Mouse (Mus musculus): ENCODE data around the gene Olfr6. TPM values are rescaled to one million over a fixed set of nuclear protein-coding genes. Genes with fewer than 3 reads are reported as not detected.

Gene Olfr6
- polyA plus RNA-seq (2014; fragmentation: Illumina TruSeq; extraction: RNeasy Lipid Tissue Mini Kit (QIAGEN cat#74804); ENCODE audit: low read depth, low replicate concordance), result not detected

GRCm38 (mm10) chr7:106963837-106964236, at the start of gene Olfr6:
Olfr6 (minus strand) TSS chr7:106963937.

GRCm38 (mm10) chr7:107005972-107006371, 42.2 kb upstream of the Olfr6 start, which contains the start of gene Olfr2:
Olfr2 (minus strand) TSS chr7:107006072.

GRCm38 (mm10) chr7:106975353-106975752, 11.6 kb upstream of the Olfr6 start, which contains the start of gene Olfr711:
Olfr711 (minus strand) TSS chr7:106975453.

DNA sequence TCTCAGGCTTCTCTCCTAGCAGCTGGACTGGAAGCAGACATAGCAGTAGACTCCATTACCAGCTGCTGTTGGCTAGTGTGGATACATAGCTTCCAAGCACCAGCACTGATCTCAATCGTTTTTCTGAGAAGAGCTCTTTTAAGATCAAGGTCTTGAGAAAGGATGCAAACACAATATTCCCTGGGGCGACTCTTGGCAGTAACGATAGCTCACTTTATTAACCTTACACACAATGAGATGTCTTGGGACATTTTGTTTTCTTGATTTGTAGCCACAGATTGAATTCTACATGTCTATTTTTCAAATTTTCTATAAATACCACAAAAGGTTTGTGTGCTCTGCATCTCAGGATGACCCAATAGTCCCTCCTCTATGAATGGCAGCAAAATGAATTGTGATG, 15.5 kb downstream of the Olfr6 start, which contains the start of gene Olfr710:
Gene Olfr710 (minus strand): TSS at position 101 of the 400 bp plus-strand sequence.

GRCm38 (mm10) chr7:106932119-106932518, 31.6 kb downstream of the Olfr6 start, which contains the start of gene Olfr709-ps1:
Olfr709-ps1 (minus strand) TSS chr7:106932219.

GRCm38 (mm10) chr7:106907676-106908075, 56.1 kb downstream of the Olfr6 start, which contains the start of gene Olfr1532-ps1:
Olfr1532-ps1 (plus strand) TSS chr7:106908001.

Other genes with a start within 250 kb of the Olfr6 start
- gene Olfr695, start 247.5 kb downstream of the Olfr6 start, polyA plus RNA-seq (2014; fragmentation: Illumina TruSeq; extraction: RNeasy Lipid Tissue Mini Kit (QIAGEN cat#74804); ENCODE audit: low read depth, low replicate concordance), result not detected
- not detected for gene Olfr697, start 221.5 kb downstream of the Olfr6 start, polyA plus RNA-seq (2014; fragmentation: Illumina TruSeq; extraction: RNeasy Lipid Tissue Mini Kit (QIAGEN cat#74804); ENCODE audit: low read depth, low replicate concordance)
- not detected for gene Olfr698, start 208.5 kb downstream of the Olfr6 start, polyA plus RNA-seq (2014; fragmentation: Illumina TruSeq; extraction: RNeasy Lipid Tissue Mini Kit (QIAGEN cat#74804); ENCODE audit: low read depth, low replicate concordance)
- gene Olfr699, start 170.7 kb downstream of the Olfr6 start, polyA plus RNA-seq (2014; fragmentation: Illumina TruSeq; extraction: RNeasy Lipid Tissue Mini Kit (QIAGEN cat#74804); ENCODE audit: low read depth, low replicate concordance), result not detected
- gene Olfr700, start 155.1 kb downstream of the Olfr6 start, polyA plus RNA-seq (2014; fragmentation: Illumina TruSeq; extraction: RNeasy Lipid Tissue Mini Kit (QIAGEN cat#74804); ENCODE audit: low read depth, low replicate concordance), result not detected
- 0.55 TPM for gene Olfr701, start 149.8 kb downstream of the Olfr6 start, polyA plus RNA-seq (2014; fragmentation: Illumina TruSeq; extraction: RNeasy Lipid Tissue Mini Kit (QIAGEN cat#74804); ENCODE audit: low read depth, low replicate concordance)
- gene Olfr702, start 130.0 kb downstream of the Olfr6 start, polyA plus RNA-seq (2014; fragmentation: Illumina TruSeq; extraction: RNeasy Lipid Tissue Mini Kit (QIAGEN cat#74804); ENCODE audit: low read depth, low replicate concordance), result not detected
- gene Olfr703, start 120.6 kb downstream of the Olfr6 start, polyA plus RNA-seq (2014; fragmentation: Illumina TruSeq; extraction: RNeasy Lipid Tissue Mini Kit (QIAGEN cat#74804); ENCODE audit: low read depth, low replicate concordance), result not detected
- gene Olfr704, start 100.8 kb downstream of the Olfr6 start, polyA plus RNA-seq (2014; fragmentation: Illumina TruSeq; extraction: RNeasy Lipid Tissue Mini Kit (QIAGEN cat#74804); ENCODE audit: low read depth, low replicate concordance), result not detected
- gene Olfr705, start 87.0 kb downstream of the Olfr6 start, polyA plus RNA-seq (2014; fragmentation: Illumina TruSeq; extraction: RNeasy Lipid Tissue Mini Kit (QIAGEN cat#74804); ENCODE audit: low read depth, low replicate concordance), result not detected
- not detected for gene Olfr706, start 75.8 kb downstream of the Olfr6 start, polyA plus RNA-seq (2014; fragmentation: Illumina TruSeq; extraction: RNeasy Lipid Tissue Mini Kit (QIAGEN cat#74804); ENCODE audit: low read depth, low replicate concordance)
- not detected for gene Olfr707, start 62.7 kb downstream of the Olfr6 start, polyA plus RNA-seq (2014; fragmentation: Illumina TruSeq; extraction: RNeasy Lipid Tissue Mini Kit (QIAGEN cat#74804); ENCODE audit: low read depth, low replicate concordance)
- gene Olfr1532-ps1, start 55.9 kb downstream of the Olfr6 start, polyA plus RNA-seq (2014; fragmentation: Illumina TruSeq; extraction: RNeasy Lipid Tissue Mini Kit (QIAGEN cat#74804); ENCODE audit: low read depth, low replicate concordance), result not detected
- gene Olfr709-ps1, start 31.7 kb downstream of the Olfr6 start, polyA plus RNA-seq (2014; fragmentation: Illumina TruSeq; extraction: RNeasy Lipid Tissue Mini Kit (QIAGEN cat#74804); ENCODE audit: low read depth, low replicate concordance), result not detected
- gene Olfr710, start 15.6 kb downstream of the Olfr6 start, polyA plus RNA-seq (2014; fragmentation: Illumina TruSeq; extraction: RNeasy Lipid Tissue Mini Kit (QIAGEN cat#74804); ENCODE audit: low read depth, low replicate concordance), result not detected
- not detected for gene Olfr711, start 11.5 kb upstream of the Olfr6 start, polyA plus RNA-seq (2014; fragmentation: Illumina TruSeq; extraction: RNeasy Lipid Tissue Mini Kit (QIAGEN cat#74804); ENCODE audit: low read depth, low replicate concordance)
- not detected for gene Olfr2, start 42.1 kb upstream of the Olfr6 start, polyA plus RNA-seq (2014; fragmentation: Illumina TruSeq; extraction: RNeasy Lipid Tissue Mini Kit (QIAGEN cat#74804); ENCODE audit: low read depth, low replicate concordance)
- gene Olfr713, start 67.2 kb upstream of the Olfr6 start, polyA plus RNA-seq (2014; fragmentation: Illumina TruSeq; extraction: RNeasy Lipid Tissue Mini Kit (QIAGEN cat#74804); ENCODE audit: low read depth, low replicate concordance), result not detected
- not detected for gene Olfr714, start 107.0 kb upstream of the Olfr6 start, polyA plus RNA-seq (2014; fragmentation: Illumina TruSeq; extraction: RNeasy Lipid Tissue Mini Kit (QIAGEN cat#74804); ENCODE audit: low read depth, low replicate concordance)
- gene Olfr17, start 129.3 kb upstream of the Olfr6 start, polyA plus RNA-seq (2014; fragmentation: Illumina TruSeq; extraction: RNeasy Lipid Tissue Mini Kit (QIAGEN cat#74804); ENCODE audit: low read depth, low replicate concordance), result not detected
- not detected for gene Olfr715b, start 146.4 kb upstream of the Olfr6 start, polyA plus RNA-seq (2014; fragmentation: Illumina TruSeq; extraction: RNeasy Lipid Tissue Mini Kit (QIAGEN cat#74804); ENCODE audit: low read depth, low replicate concordance)
- gene Olfr715, start 167.1 kb upstream of the Olfr6 start, polyA plus RNA-seq (2014; fragmentation: Illumina TruSeq; extraction: RNeasy Lipid Tissue Mini Kit (QIAGEN cat#74804); ENCODE audit: low read depth, low replicate concordance), result not detected
- gene Olfr716, start 174.4 kb upstream of the Olfr6 start, polyA plus RNA-seq (2014; fragmentation: Illumina TruSeq; extraction: RNeasy Lipid Tissue Mini Kit (QIAGEN cat#74804); ENCODE audit: low read depth, low replicate concordance), result not detected
- gene Nlrp14, start 203.1 kb upstream of the Olfr6 start, polyA plus RNA-seq (2014; fragmentation: Illumina TruSeq; extraction: RNeasy Lipid Tissue Mini Kit (QIAGEN cat#74804); ENCODE audit: low read depth, low replicate concordance), result 5.4 TPM
- gene Rbmxl2, start 245.5 kb upstream of the Olfr6 start, polyA plus RNA-seq (2014; fragmentation: Illumina TruSeq; extraction: RNeasy Lipid Tissue Mini Kit (QIAGEN cat#74804); ENCODE audit: low read depth, low replicate concordance), result 0.56 TPM